Mouse (Mus musculus): ENCODE data around the gene Fat3.

DNA sequence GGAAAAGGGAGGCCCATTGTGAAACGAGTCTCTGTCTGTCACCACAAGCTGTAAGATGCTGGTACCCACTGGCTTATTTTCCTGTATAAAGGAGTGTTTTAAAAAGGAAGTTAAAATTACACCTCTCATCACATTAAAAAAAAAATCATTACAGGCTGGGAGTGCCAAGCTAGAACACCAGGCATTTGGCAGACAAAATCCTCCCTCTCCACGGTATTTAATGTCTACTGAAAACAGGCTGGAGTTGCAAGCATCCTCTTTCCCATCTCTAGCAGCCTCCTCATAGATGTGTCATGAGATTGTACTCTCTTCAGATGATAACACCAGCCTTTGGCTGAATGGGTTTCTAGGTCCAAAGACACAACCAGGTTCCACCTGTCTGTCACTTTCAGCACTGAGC, 538.2 kb downstream of the Fat3 start:
- no peak for TF ChIP-seq ZC3H11A (IDR thresholded peaks at IDR 0.05; ENCODE audit: borderline replicate concordance, low read depth, low read length)
- no peak for TF ChIP-seq MAFK (IDR thresholded peaks at IDR 0.05; ENCODE audit: insufficient read depth, low read depth, low read length)

All from ES-E14 (cell line).